Mouse (Mus musculus) MEL (cell line): ENCODE measurements around the gene Phb. TPM values are rescaled to one million over a fixed set of nuclear protein-coding genes. Genes with fewer than 3 reads are reported as not detected.

Experiments
- DNase-seq: peaks from one replicate; pipeline ENCODE4 v3.0.0; 2011; ENCODE audit warnings: low read depth, low spot score
- H3K27ac ChIP-seq: 2 replicates; pipeline ENCODE4 v1.5.1; 2012; ENCODE audit warnings: low read depth, mild to moderate bottlenecking, control low read depth, low read length, moderate library complexity; ENCODE audit not compliant: control insufficient read depth
- H3K27me3 ChIP-seq, 2 experiments: fragments of 150-350 bp in 1 of 2; sonication (generic) in 1 of 2; 2 replicates each; pipeline ENCODE4 v1.6.1; 2012; ENCODE audit warnings: low read length in 2 of 2, mild to moderate bottlenecking in 2 of 2, improper control_type of control experiment in 1 of 2, moderate library complexity in 1 of 2; ENCODE audit not compliant: insufficient read depth in 2 of 2, control insufficient read depth in 1 of 2
- H3K36me3 ChIP-seq, 2 experiments: 2 replicates each; pipeline ENCODE4 v1.6.1; 2012 to 2014; ENCODE audit warnings: low read length in 2 of 2, improper control_type of control experiment in 1 of 2, inconsistent platforms in 1 of 2, mild to moderate bottlenecking in 1 of 2; ENCODE audit not compliant: insufficient read depth in 2 of 2, control insufficient read depth in 1 of 2
- H3K4me1 ChIP-seq, 2 experiments: fragments of 150-350 bp in 1 of 2; sonication (generic) in 1 of 2; 2 replicates each; pipeline ENCODE4 v1.6.1; 2012; ENCODE audit warnings: low read length in 2 of 2, improper control_type of control experiment in 1 of 2, mild to moderate bottlenecking in 1 of 2; ENCODE audit not compliant: insufficient read depth in 2 of 2, control insufficient read depth in 1 of 2
- H3K4me3 ChIP-seq, 2 experiments: fragments of 150-350 bp in 1 of 2; sonication (generic) in 1 of 2; 2 replicates each; pipeline ENCODE4 v1.5.1; 2012; ENCODE audit warnings: low read depth in 2 of 2, low read length in 2 of 2, mild to moderate bottlenecking in 2 of 2, moderate library complexity in 2 of 2, control low read depth in 1 of 2, improper control_type of control experiment in 1 of 2; ENCODE audit not compliant: control insufficient read depth in 1 of 2, insufficient read depth in 1 of 2
- H3K79me2 ChIP-seq: 2 replicates; pipeline ENCODE4 v1.6.1; 2012; ENCODE audit warnings: mild to moderate bottlenecking, low read length, moderate library complexity; ENCODE audit not compliant: control insufficient read depth, poor library complexity, insufficient read depth
- H3K9ac ChIP-seq: 2 replicates; pipeline ENCODE4 v1.6.1; 2012; ENCODE audit warnings: low read depth, mild to moderate bottlenecking, control low read depth, low read length, moderate library complexity; ENCODE audit not compliant: control insufficient read depth, poor library complexity, severe bottlenecking
- H3K9me3 ChIP-seq: fragments of 150-350 bp; sonication (generic); replicated peaks from 2 replicates; pipeline ENCODE4 v1.6.1; 2012; ENCODE audit warnings: mild to moderate bottlenecking, low read length, improper control_type of control experiment, moderate library complexity; ENCODE audit not compliant: insufficient read depth
- BHLHE40 ChIP-seq: IDR thresholded peaks from 2 replicates; pipeline ENCODE4 v1.6.1; 2012; ENCODE audit warnings: low read depth, mild to moderate bottlenecking, inconsistent platforms, low read length, improper control_type of control experiment, borderline replicate concordance
- CHD1 ChIP-seq: IDR thresholded peaks from 2 replicates; pipeline ENCODE4 v1.6.1; 2012; ENCODE audit warnings: low read depth, mild to moderate bottlenecking, inconsistent platforms, low read length, improper control_type of control experiment
- CHD2 ChIP-seq: IDR thresholded peaks from 2 replicates; pipeline ENCODE4 v1.6.1; 2011; ENCODE audit warnings: low read length, improper control_type of control experiment
- ELF1 ChIP-seq: IDR thresholded peaks from 2 replicates; pipeline ENCODE4 v1.6.1; 2014; ENCODE audit warnings: low read depth, mild to moderate bottlenecking, inconsistent platforms, low read length, improper control_type of control experiment, moderate library complexity
- EP300 ChIP-seq, 2 experiments: IDR thresholded peaks; 2 replicates each; pipeline ENCODE4 v1.6.1; 2011; ENCODE audit warnings: improper control_type of control experiment in 2 of 2, low read length in 2 of 2, low read depth in 1 of 2, mild to moderate bottlenecking in 1 of 2
- GATA1 ChIP-seq: IDR thresholded peaks from 2 replicates; pipeline ENCODE4 v1.6.1; 2011; ENCODE audit warnings: low read depth, low read length, improper control_type of control experiment
- HCFC1 ChIP-seq: IDR thresholded peaks from 2 replicates; pipeline ENCODE4 v1.6.1; 2012; ENCODE audit warnings: low read depth, mild to moderate bottlenecking, inconsistent platforms, low read length, improper control_type of control experiment, moderate library complexity
- JUND ChIP-seq: IDR thresholded peaks from 2 replicates; pipeline ENCODE4 v1.6.1; 2011; ENCODE audit warnings: low read depth, mild to moderate bottlenecking, improper control_type of control experiment, low read length
- KAT2A ChIP-seq: conservative IDR thresholded peaks from 2 replicates; pipeline ENCODE4 v1.6.1; 2012; ENCODE audit warnings: low read depth, low read length, improper control_type of control experiment, inconsistent platforms
- MAFK ChIP-seq: IDR thresholded peaks from 2 replicates; pipeline ENCODE4 v1.6.1; 2011; ENCODE audit warnings: low read depth, mild to moderate bottlenecking, low read length, improper control_type of control experiment, borderline replicate concordance
- MAX ChIP-seq: IDR thresholded peaks from 2 replicates; pipeline ENCODE4 v1.6.1; 2011; ENCODE audit warnings: low read length, improper control_type of control experiment
- MAZ ChIP-seq: IDR thresholded peaks from 2 replicates; pipeline ENCODE4 v1.6.1; 2012; ENCODE audit warnings: low read depth, mild to moderate bottlenecking, inconsistent platforms, low read length, improper control_type of control experiment
- MXI1 ChIP-seq: IDR thresholded peaks from 2 replicates; pipeline ENCODE4 v1.6.1; 2011; ENCODE audit warnings: mild to moderate bottlenecking, low read depth, low read length, improper control_type of control experiment
- MYB ChIP-seq: IDR thresholded peaks from 2 replicates; pipeline ENCODE4 v1.6.1; 2011; ENCODE audit warnings: mild to moderate bottlenecking, low read depth, low read length, improper control_type of control experiment
- MYC ChIP-seq: IDR thresholded peaks from 2 replicates; pipeline ENCODE4 v1.6.1; 2011; ENCODE audit warnings: low read depth, mild to moderate bottlenecking, low read length, improper control_type of control experiment, moderate library complexity
- POLR2A ChIP-seq, 2 experiments: IDR thresholded peaks; 2 replicates each; pipeline ENCODE4 v1.6.1; 2011 to 2012; ENCODE audit warnings: low read length in 2 of 2, mild to moderate bottlenecking in 2 of 2, control low read depth in 1 of 2, improper control_type of control experiment in 1 of 2, low read depth in 1 of 2, moderate library complexity in 1 of 2; ENCODE audit not compliant: control insufficient read depth in 1 of 2, insufficient read depth in 1 of 2, poor library complexity in 1 of 2
- RAD21 ChIP-seq: IDR thresholded peaks from 2 replicates; pipeline ENCODE4 v1.6.1; 2011; ENCODE audit warnings: mild to moderate bottlenecking, low read depth, low read length, improper control_type of control experiment
- SIN3A ChIP-seq: IDR thresholded peaks from 2 replicates; pipeline ENCODE4 v1.6.1; 2012; ENCODE audit warnings: low read length, improper control_type of control experiment, inconsistent platforms
- TBP ChIP-seq: IDR thresholded peaks from 2 replicates; pipeline ENCODE4 v1.8.0; 2011; ENCODE audit warnings: low read depth, low read length, improper control_type of control experiment
- UBTF ChIP-seq: IDR thresholded peaks from 2 replicates; pipeline ENCODE4 v1.6.1; 2012; ENCODE audit warnings: low read depth, mild to moderate bottlenecking, inconsistent platforms, low read length, improper control_type of control experiment, moderate library complexity, borderline replicate concordance; ENCODE audit not compliant: insufficient read depth
- USF1 ChIP-seq: IDR thresholded peaks from 2 replicates; pipeline ENCODE4 v1.6.1; 2014; ENCODE audit warnings: low read depth, mild to moderate bottlenecking, inconsistent platforms, low read length, improper control_type of control experiment, moderate library complexity
- ZC3H11A ChIP-seq: IDR thresholded peaks from 2 replicates; pipeline ENCODE4 v1.6.1; 2012; ENCODE audit warnings: low read depth, mild to moderate bottlenecking, inconsistent platforms, low read length, improper control_type of control experiment
- polyA plus RNA-seq, 2 experiments: library from polyadenylated mRNA; stranded (reverse) in 1 of 2; unstranded in 1 of 2; fragments of >175 nt in 1 of 2; fragments of >200 nt in 1 of 2; gene quantifications; 2 replicates each; pipeline versions ENCODE4 v1.2.1 to v1.2.4; 2012; ENCODE audit warnings: low replicate concordance in 2 of 2, low read depth in 1 of 2; ENCODE audit not compliant: insufficient read length in 2 of 2, insufficient read depth in 1 of 2, missing spikeins in 1 of 2
- total RNA-seq: library from RNA; depleted of rRNA; stranded (reverse); fragments of 300-350 nt; gene quantifications from 2 replicates; pipeline ENCODE4 v1.2.3, GENCODE M21; 2012

Phb gene
- total and polyA plus RNA-seq, 3 experiments, result 302 to 788 TPM; not detected in 1

DNA sequence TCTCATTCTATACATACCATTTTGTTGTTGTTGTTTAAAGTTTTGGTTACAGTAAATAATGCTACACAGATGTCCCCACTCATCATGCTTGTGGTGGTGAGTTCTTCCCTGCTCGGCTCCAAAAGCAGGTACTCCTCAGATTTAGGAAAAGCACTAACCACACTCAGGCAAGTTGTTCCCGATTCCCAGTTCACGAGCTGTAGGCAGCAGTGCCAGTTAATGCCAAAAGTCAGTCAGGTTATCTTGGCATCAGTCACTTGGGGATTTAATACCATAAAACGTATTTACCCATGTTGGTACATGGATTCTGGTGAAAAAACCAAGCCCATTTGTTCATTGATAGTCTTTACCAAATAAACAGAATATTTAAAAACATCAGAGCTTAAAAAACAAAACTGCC lies 59.4 kb downstream of the Phb start:
- peaks cover 19 to 34% of the 10 kb centered on the region in 2 experiments for H3K36me3 ChIP-seq
- H3K79me2 ChIP-seq, result peaks cover 62% of the 10 kb centered on the region
- no peak for DNase-seq
- H3K9me3 ChIP-seq, result no peaks in the 10 kb centered on the region
- peaks cover 23 to 25% of the 10 kb centered on the region in 2 experiments for H3K4me1 ChIP-seq
- TF ChIP-seq MAZ (no peak), UBTF (no peak), USF1 (no peak), JUND (no peak), BHLHE40 (no peak), KAT2A (no peak), MAX (no peak), TBP (no peak)
- no peak overlapping the region for H3K27ac ChIP-seq
- no peaks in the 10 kb centered on the region for H3K27me3 ChIP-seq
- H3K9ac ChIP-seq, result no peak overlapping the region
- no peak overlapping the region for H3K4me3 ChIP-seq

DNA sequence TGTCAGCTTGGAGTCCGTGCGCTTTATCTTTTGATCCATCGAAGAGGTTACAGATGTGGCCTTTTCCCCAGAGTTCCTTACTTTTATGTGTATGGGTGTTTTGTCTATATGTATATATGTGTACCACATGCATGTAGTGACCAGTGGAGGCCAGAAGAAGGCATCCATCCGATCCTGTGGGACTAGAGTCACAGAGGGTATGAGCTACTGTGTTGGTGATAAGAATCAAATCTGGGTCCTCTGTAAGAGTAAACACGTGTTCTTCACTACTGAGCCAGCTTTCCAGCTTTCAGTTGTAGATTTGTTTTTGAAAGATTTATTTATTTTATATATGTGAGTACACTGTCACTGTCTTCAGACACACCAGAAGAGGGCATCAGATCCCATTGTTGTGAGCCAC lies 61.2 kb downstream of the Phb start:
- H3K27me3 ChIP-seq, result no peaks in the 10 kb centered on the region
- DNase-seq, result no peak
- no peak overlapping the region for H3K9ac ChIP-seq
- no peak overlapping the region for H3K4me3 ChIP-seq
- peaks cover 64% of the 10 kb centered on the region for H3K79me2 ChIP-seq
- no peak overlapping the region for H3K27ac ChIP-seq
- peaks cover 14 to 34% of the 10 kb centered on the region in 2 experiments for H3K36me3 ChIP-seq
- 0 out of 2 replicates have a peak, but pooled peaks have one; percentile 55 for TF ChIP-seq CHD1
- 0 out of 2 replicates have a peak, but pooled peaks have one; percentile 23 for TF ChIP-seq MXI1
- no peak for TF ChIP-seq TBP
- TF ChIP-seq GATA1, result no peak
- TF ChIP-seq, all 39 proteins: peak for 2
- Histone ChIP-seq H3K9me3 (no peaks in the 10 kb centered on the region), H3K4me1 (peaks cover 23 to 25% of the 10 kb centered on the region in 2 experiments)

DNA sequence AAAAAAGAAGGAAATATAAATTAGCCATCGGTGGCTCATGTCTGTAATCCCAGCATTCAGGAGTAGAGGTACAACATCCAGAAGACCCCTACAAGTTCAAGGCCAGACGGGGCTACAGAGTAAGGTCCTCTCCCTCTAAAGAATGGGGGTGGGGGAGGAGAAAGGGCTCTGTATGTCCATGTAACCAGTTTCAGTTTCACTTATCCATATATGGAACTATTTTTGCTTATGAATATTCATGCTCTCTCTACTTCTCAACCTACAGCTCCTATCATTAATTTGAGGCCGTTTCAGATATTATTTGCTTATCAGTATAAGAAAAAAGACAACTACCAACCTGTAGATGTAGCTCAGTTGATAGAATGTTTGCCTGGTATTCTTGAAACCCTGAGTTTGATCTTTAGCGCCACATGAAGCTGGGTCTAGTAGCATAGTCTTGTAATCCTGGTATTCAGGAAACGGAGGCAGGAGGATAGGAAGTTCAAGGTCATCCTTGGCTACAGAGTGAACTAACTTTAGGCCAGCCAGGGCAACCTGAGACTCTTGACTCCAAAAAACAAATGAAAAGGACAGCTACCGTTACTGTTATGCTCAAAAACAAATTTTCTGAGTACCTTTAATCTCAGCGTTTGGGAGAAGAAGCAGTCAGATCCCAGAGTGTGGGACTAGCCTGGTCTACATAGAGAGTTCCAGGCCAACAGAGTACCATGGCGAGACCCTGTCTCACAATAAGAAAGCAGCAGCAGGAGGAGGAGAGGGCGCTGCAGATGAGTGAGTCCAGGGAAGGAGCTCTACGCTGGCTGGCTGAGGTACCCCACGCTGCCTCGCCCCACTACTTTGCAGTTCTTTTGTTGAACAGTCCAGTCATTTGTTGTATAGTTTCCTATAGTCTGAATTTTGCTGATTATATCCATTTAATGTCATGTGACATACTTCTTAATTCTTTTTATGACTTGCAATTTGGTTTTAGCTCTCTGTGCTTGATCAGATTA lies 62.5 kb downstream of the Phb start:
- Histone ChIP-seq H3K27ac (no peak overlapping the region), H3K36me3 (peaks cover 19 to 34% of the 10 kb centered on the region in 2 experiments), H3K4me3 (peak overlapping the region; percentile 5 to 48; a peak in 2 of 4 replicates), H3K4me1 (peaks cover 23 to 25% of the 10 kb centered on the region in 2 experiments), H3K27me3 (no peaks in the 10 kb centered on the region), H3K79me2 (peaks cover 58% of the 10 kb centered on the region), H3K9ac (0 out of 2 replicates have a peak overlapping the region, but pooled peaks have one; percentile 3), H3K9me3 (no peaks in the 10 kb centered on the region)
- DNase-seq, result peak; percentile 39
- no peak for TF ChIP-seq MAFK
- no peak for TF ChIP-seq ELF1
- TF ChIP-seq BHLHE40, result 0 out of 2 replicates have a peak, but pooled peaks have one; percentile 11
- TF ChIP-seq JUND, result no peak
- 0 out of 2 replicates have a peak, but pooled peaks have one; percentile 23 for TF ChIP-seq MYC
- peak; percentile 34 to 35; a peak in 1 of 4 replicates for TF ChIP-seq EP300 (IDR thresholded peaks at IDR 0.05; ENCODE audit: low read depth in 1 of 2, low read length in 2 of 2)
- TF ChIP-seq HCFC1, result no peak
- peak; percentile 27; the same call in 1 of the 2 replicates for TF ChIP-seq SIN3A
- TF ChIP-seq USF1, result peak; percentile 56
- TF ChIP-seq ZC3H11A, result no peak
- no peak for TF ChIP-seq CHD1
- no peak for TF ChIP-seq TBP
- peak; percentile 37; the same call in 1 of the 2 replicates for TF ChIP-seq GATA1
- peak; percentile 28; the same call in 1 of the 2 replicates for TF ChIP-seq CHD2
- TF ChIP-seq POLR2A (IDR thresholded peaks at IDR 0.05; ENCODE audit: control insufficient read depth in 1 of 2, insufficient read depth in 1 of 2, low read depth in 1 of 2, low read length in 2 of 2, poor library complexity in 1 of 2), result no peak
- TF ChIP-seq MYB, result 0 out of 2 replicates have a peak, but pooled peaks have one; percentile 17
- no peak for TF ChIP-seq RAD21
- no peak for TF ChIP-seq MAX
